ENCODE assay signal across 29 mouse cellular contexts in genomic region chr5:51289191-51289590, GRCm38 (mm10).
"Had no signal": no experiment of that assay in that cellular context is flagged by ENCODE, and none has a peak within 500 bp of the region (broad histone marks: within the 10 kb centered on the region; RNA-seq: fewer than 3 reads in every experiment).

No protein-coding gene starts in this region.

- H3K4me1 ChIP-seq: embryonic facial prominence, embryonic 10.5 days; embryonic facial prominence, embryonic 12.5 days; embryonic facial prominence, embryonic 13.5 days; embryonic facial prominence, embryonic 15.5 days; forebrain, embryonic 10.5 days; forebrain, embryonic 12.5 days; forebrain, embryonic 13.5 days; forebrain, embryonic 15.5 days had no signal

- H3K4me3 ChIP-seq: embryonic facial prominence, embryonic 10.5 days; embryonic facial prominence, embryonic 12.5 days; embryonic facial prominence, embryonic 13.5 days; embryonic facial prominence, embryonic 15.5 days; erythroblast, embryonic 14.5 days; forebrain, embryonic 10.5 days; forebrain, embryonic 12.5 days; forebrain, embryonic 13.5 days; forebrain, embryonic 15.5 days; gastrocnemius, adult 2 months; heart, adult 2 months had no signal

- H3K36me3 ChIP-seq: embryonic facial prominence, embryonic 10.5 days; embryonic facial prominence, embryonic 12.5 days; embryonic facial prominence, embryonic 13.5 days; embryonic facial prominence, embryonic 15.5 days; forebrain, embryonic 10.5 days; forebrain, embryonic 12.5 days; forebrain, embryonic 15.5 days had no signal

- H3K27me3 ChIP-seq: embryonic facial prominence, embryonic 12.5 days; embryonic facial prominence, embryonic 13.5 days; embryonic facial prominence, embryonic 15.5 days; forebrain, embryonic 12.5 days; forebrain, embryonic 13.5 days; forebrain, embryonic 15.5 days had no signal

- H3K4me2 ChIP-seq: embryonic facial prominence, embryonic 12.5 days; embryonic facial prominence, embryonic 13.5 days; embryonic facial prominence, embryonic 15.5 days; forebrain, embryonic 12.5 days; forebrain, embryonic 13.5 days; forebrain, embryonic 15.5 days had no signal

- DNase-seq: cerebellum, adult 2 months; cerebellum, adult 8-10 months; cerebellum, adult 9-10 months; cerebellum, adult 9-11 months; cerebellum, postnatal 10 days; cerebellum, postnatal 14 days; cerebellum, postnatal 25 days; cerebellum, postnatal 36 days; embryo, embryonic 11 days; forebrain, postnatal 0 days; gastrocnemius, adult 2 months; gastrocnemius, postnatal 10 days; gastrocnemius, postnatal 14 days; gastrocnemius, postnatal 25 days; gastrocnemius, postnatal 36 days; heart, adult 11 months; heart, adult 18-20 months; heart, adult 2 months had no signal

- H3K9me3 ChIP-seq: embryonic facial prominence, embryonic 10.5 days; embryonic facial prominence, embryonic 12.5 days; embryonic facial prominence, embryonic 13.5 days; embryonic facial prominence, embryonic 15.5 days; forebrain, embryonic 10.5 days; forebrain, embryonic 12.5 days; forebrain, embryonic 13.5 days; forebrain, embryonic 15.5 days had no signal

- ATAC-seq: forebrain, embryonic 13.5 days; forebrain, embryonic 14.5 days; forebrain, embryonic 15.5 days; forebrain, embryonic 16.5 days; forebrain, postnatal 0 days had no signal

- H3K9ac ChIP-seq: embryonic facial prominence, embryonic 12.5 days; embryonic facial prominence, embryonic 13.5 days; embryonic facial prominence, embryonic 15.5 days; forebrain, embryonic 12.5 days; forebrain, embryonic 13.5 days; forebrain, embryonic 15.5 days; forebrain, postnatal 0 days had no signal

- H3K27ac ChIP-seq: embryonic facial prominence, embryonic 10.5 days; embryonic facial prominence, embryonic 12.5 days; embryonic facial prominence, embryonic 13.5 days; embryonic facial prominence, embryonic 15.5 days; forebrain, embryonic 10.5 days; forebrain, embryonic 12.5 days; forebrain, embryonic 13.5 days; forebrain, embryonic 15.5 days; gastrocnemius, adult 2 months; heart, adult 2 months had no signal
